Mouse (Mus musculus): ENCODE measurements around the gene Numbl. TPM values are rescaled to one million over a fixed set of nuclear protein-coding genes. Genes with fewer than 3 reads are reported as not detected.

The Numbl gene
- polyA plus RNA-seq (2017; shearing (Covaris generic)) = 1.8 TPM

GRCm38 (mm10) chr7:27258205-27258899 is at the start of gene Numbl:
Gene Numbl (plus strand): TSS chr7:27258433.

GRCm38 (mm10) chr7:27228281-27228821 is 29.9 kb upstream of the Numbl start, which contains the start of gene Itpkc:
Gene Itpkc (minus strand): TSS chr7:27228661.

GRCm38 (mm10) chr7:27232781-27233281 is 25.4 kb upstream of the Numbl start, which contains the start of gene Coq8b:
Gene Coq8b (plus strand): TSS chr7:27233023.

Other genes with a start within 250 kb of the Numbl start
- gene Cyp2a12, start 229.4 kb upstream of the Numbl start, polyA plus RNA-seq (2017; shearing (Covaris generic)) = not detected
- gene Cyp2f2, start 138.5 kb upstream of the Numbl start, polyA plus RNA-seq (2017; shearing (Covaris generic)) = not detected
- gene Cyp2t4, start 104.7 kb upstream of the Numbl start, polyA plus RNA-seq (2017; shearing (Covaris generic)) = 0.12 TPM
- gene Egln2, start 91.6 kb upstream of the Numbl start, polyA plus RNA-seq (2017; shearing (Covaris generic)) = 75.4 TPM
- gene Rab4b, start 79.5 kb upstream of the Numbl start, polyA plus RNA-seq (2017; shearing (Covaris generic)) = 160 TPM
- 1.5 TPM for gene Gm21983, start 77.3 kb upstream of the Numbl start, polyA plus RNA-seq (2017; shearing (Covaris generic))
- gene Mia, start 77.3 kb upstream of the Numbl start, polyA plus RNA-seq (2017; shearing (Covaris generic)) = not detected
- 1.3 TPM for gene BC024978, start 62.7 kb upstream of the Numbl start, polyA plus RNA-seq (2017; shearing (Covaris generic))
- 105 TPM for gene Snrpa, start 62.2 kb upstream of the Numbl start, polyA plus RNA-seq (2017; shearing (Covaris generic))
- 13.9 TPM for gene Itpkc, start 29.8 kb upstream of the Numbl start, polyA plus RNA-seq (2017; shearing (Covaris generic))
- 22.8 TPM for gene Coq8b, start 25.4 kb upstream of the Numbl start, polyA plus RNA-seq (2017; shearing (Covaris generic))
- gene Ltbp4, start 79.3 kb downstream of the Numbl start, polyA plus RNA-seq (2017; shearing (Covaris generic)) = 1.1 TPM
- 78.9 TPM for gene Shkbp1, start 97.6 kb downstream of the Numbl start, polyA plus RNA-seq (2017; shearing (Covaris generic))
- gene Gm20479, start 99.0 kb downstream of the Numbl start, polyA plus RNA-seq (2017; shearing (Covaris generic)) = not detected
- 0.60 TPM for gene Sptbn4, start 189.3 kb downstream of the Numbl start, polyA plus RNA-seq (2017; shearing (Covaris generic))
- 14.3 TPM for gene Blvrb, start 189.5 kb downstream of the Numbl start, polyA plus RNA-seq (2017; shearing (Covaris generic))
- 49.7 TPM for gene Sertad3, start 215.3 kb downstream of the Numbl start, polyA plus RNA-seq (2017; shearing (Covaris generic))
- gene Sertad1, start 228.5 kb downstream of the Numbl start, polyA plus RNA-seq (2017; shearing (Covaris generic)) = 60.6 TPM
- 0.44 TPM for gene Prx, start 240.9 kb downstream of the Numbl start, polyA plus RNA-seq (2017; shearing (Covaris generic))

Measured in CD4-positive, CD25-positive, alpha-beta regulatory T cell (primary cell).